Mouse (Mus musculus): ENCODE measurements at regions not wholly inside any gene's neighbourhood (a gene's known extent, or its start where the extent isn't known, plus 50 kb on each side); places are given as distances from the start of the nearest gene placed in this dataset.

GRCm38 (mm10) chr1:137130264-137130663 lies 170.0 kb upstream of the Nr5a2 start:
- no peak for DNase-seq (ENCODE audit: low read depth)

- no peak for DNase-seq (ENCODE audit: low read depth)
These were observed 168.9 kb upstream of the Nr5a2 start for GRCm38 (mm10) chr1:137129116-137129515.

GRCm38 (mm10) chr1:137117866-137118265 lies 157.6 kb upstream of the Nr5a2 start:
- DNase-seq (ENCODE audit: low read depth) = no peak

GRCm38 (mm10) chr1:137106444-137106843 lies 146.2 kb upstream of the Nr5a2 start:
- no peak for DNase-seq (ENCODE audit: low read depth)

- DNase-seq (ENCODE audit: low read depth) = no peak
These were observed 131.5 kb upstream of the Nr5a2 start for GRCm38 (mm10) chr1:137091762-137092161.

- no peak for DNase-seq (ENCODE audit: low read depth)
These were observed 127.9 kb upstream of the Nr5a2 start for GRCm38 (mm10) chr1:137088148-137088547.

GRCm38 (mm10) chr1:137086766-137087165 lies 126.5 kb upstream of the Nr5a2 start:
- no peak for DNase-seq (ENCODE audit: low read depth)

- DNase-seq (ENCODE audit: low read depth) = no peak
These were observed 123.3 kb upstream of the Nr5a2 start for GRCm38 (mm10) chr1:137083500-137083899.

- no peak for DNase-seq (ENCODE audit: low read depth)
These were observed 119.3 kb upstream of the Nr5a2 start for GRCm38 (mm10) chr1:137079401-137080003.

GRCm38 (mm10) chr1:137074787-137075186 lies 114.5 kb upstream of the Nr5a2 start:
- peak; percentile 53 for DNase-seq (ENCODE audit: low read depth)

GRCm38 (mm10) chr1:137073857-137074572 lies 113.8 kb upstream of the Nr5a2 start:
- peak; percentile 17 for DNase-seq (ENCODE audit: low read depth)

- peak; percentile 4 for DNase-seq (ENCODE audit: low read depth)
These were observed 100.7 kb upstream of the Nr5a2 start for GRCm38 (mm10) chr1:137060914-137061313.

GRCm38 (mm10) chr1:137053134-137053533 lies 92.9 kb upstream of the Nr5a2 start:
- no peak for DNase-seq (ENCODE audit: low read depth)

GRCm38 (mm10) chr1:137051515-137051914 lies 91.3 kb upstream of the Nr5a2 start:
- DNase-seq (ENCODE audit: low read depth) = no peak

GRCm38 (mm10) chr1:137044076-137044475 lies 83.8 kb upstream of the Nr5a2 start:
- DNase-seq (ENCODE audit: low read depth) = no peak

- DNase-seq (ENCODE audit: low read depth) = no peak
These were observed 82.3 kb upstream of the Nr5a2 start for GRCm38 (mm10) chr1:137042414-137043010.

GRCm38 (mm10) chr1:137040898-137041297 lies 80.7 kb upstream of the Nr5a2 start:
- DNase-seq (ENCODE audit: low read depth) = no peak

GRCm38 (mm10) chr1:137034586-137034985 lies 74.3 kb upstream of the Nr5a2 start:
- no peak for DNase-seq (ENCODE audit: low read depth)

GRCm38 (mm10) chr1:137033679-137034078 lies 73.4 kb upstream of the Nr5a2 start:
- no peak for DNase-seq (ENCODE audit: low read depth)

GRCm38 (mm10) chr1:137023706-137024105 lies 63.5 kb upstream of the Nr5a2 start:
- no peak for DNase-seq (ENCODE audit: low read depth)

GRCm38 (mm10) chr1:137020528-137020927 lies 60.3 kb upstream of the Nr5a2 start:
- no peak for DNase-seq (ENCODE audit: low read depth)

- DNase-seq (ENCODE audit: low read depth) = no peak
These were observed 57.4 kb upstream of the Nr5a2 start for GRCm38 (mm10) chr1:137017642-137018041.

- DNase-seq (ENCODE audit: low read depth) = no peak
These were observed 50.1 kb upstream of the Nr5a2 start for GRCm38 (mm10) chr1:137010240-137010926.
